Mouse (Mus musculus) intestine, embryonic 14.5 days (tissue): ENCODE results near the gene Dus1l. TPM values are rescaled to one million over a fixed set of nuclear protein-coding genes. Genes with fewer than 3 reads are reported as not detected.
A peak's percentile ranks its signal among the peaks of the same experiment; 100 is the strongest.
"Not testable (repeated sequence)": the region's sequence is repeated elsewhere in the genome, so short reads cannot be mapped to it uniquely, and the experiment has no call there.

Experiments used
- ATAC-seq: fragments of 200-750 bp; cut with Nextera tagmentation; replicated peaks from 2 replicates; pipeline ENCODE4 v1.8.0; 2017; ENCODE audit warnings: low read depth, moderate number of reproducible peaks, moderate TSS enrichment, moderate library complexity; ENCODE audit not compliant: low FRiP score, low TSS enrichment
- DNase-seq: peaks from one replicate; pipeline ENCODE4 v3.0.0-alpha.2; 2018; ENCODE audit warnings: low spot score
- H3K27ac ChIP-seq: fragments of 300-500 bp; sonication (generic); 2 replicates; pipeline ENCODE4 v1.5.1; 2014; ENCODE audit warnings: low read depth, mild to moderate bottlenecking, control low read depth
- H3K27me3 ChIP-seq: fragments of 300-500 bp; sonication (generic); replicated peaks from 2 replicates; pipeline ENCODE4 v1.6.1; 2014; ENCODE audit warnings: low read length, control low read depth; ENCODE audit not compliant: control insufficient read depth, insufficient read depth
- H3K36me3 ChIP-seq: fragments of 300-500 bp; sonication (generic); 2 replicates; pipeline ENCODE4 v1.6.1; 2014; ENCODE audit warnings: low read length, control low read depth; ENCODE audit not compliant: control insufficient read depth, insufficient read depth
- H3K4me1 ChIP-seq: fragments of 300-500 bp; sonication (generic); replicated peaks from 2 replicates; pipeline ENCODE4 v1.6.1; 2014; ENCODE audit warnings: low read length, control low read depth, mixed read lengths; ENCODE audit not compliant: control insufficient read depth, insufficient read depth
- H3K4me2 ChIP-seq: fragments of 300-500 bp; sonication (generic); 2 replicates; pipeline ENCODE4 v1.6.1; 2014; ENCODE audit warnings: low read length
- H3K4me3 ChIP-seq: fragments of 300-500 bp; sonication (generic); 2 replicates; pipeline ENCODE4 v1.5.1; 2014; ENCODE audit warnings: low read depth, low read length, control low read depth, mixed read lengths
- H3K9ac ChIP-seq: fragments of 300-500 bp; sonication (generic); 2 replicates; pipeline ENCODE4 v1.6.1; 2014; ENCODE audit warnings: mild to moderate bottlenecking, low read length
- H3K9me3 ChIP-seq: fragments of 300-500 bp; sonication (generic); 2 replicates; pipeline ENCODE4 v1.6.1; 2016; ENCODE audit warnings: low read length, control low read depth; ENCODE audit not compliant: control insufficient read depth
- WGBS: fragments of 180-500 bp; shearing (Covaris S2); extraction: QIAGEN DNeasy Blood & Tissue Kit; methylation state at CpG from one replicate; pipeline ENCODE4 v1.1.7; 2014; 5-methylcytosine and 5-hydroxymethylcytosine counted together
- polyA plus RNA-seq: library from polyadenylated mRNA; unstranded; fragments of >200 nt; fragmentation: Nextera tagmentation; extraction: Ambion mirVana; gene quantifications from 2 replicates; pipeline ENCODE4 v1.2.1, GENCODE M21; 2014

The Dus1l gene
- polyA plus RNA-seq, 1 experiment from 2014 or later, result 83.0 TPM

- DNase-seq (no peak), ATAC-seq (no peak)
- H3K27me3 ChIP-seq, result no peaks in the 10 kb centered on the region
- H3K9me3 ChIP-seq, result no peaks in the 10 kb centered on the region
- H3K4me2 ChIP-seq, result no peak overlapping the region
- no peak overlapping the region for H3K4me3 ChIP-seq
- H3K27ac ChIP-seq, result no peak overlapping the region
- H3K36me3 ChIP-seq, result peaks cover 85% of the 10 kb centered on the region
- WGBS, result 87% methylated on average over 3 of the region's 3 CpGs
- no peak overlapping the region for H3K9ac ChIP-seq
- peaks cover 6% of the 10 kb centered on the region for H3K4me1 ChIP-seq
These were observed 6.4 kb downstream of the Dus1l start for GRCm38 (mm10) chr11:120789810-120790209.

- no peak overlapping the region for H3K4me3 ChIP-seq
- no peak for DNase-seq
- no peak overlapping the region for H3K27ac ChIP-seq
- ATAC-seq, result no peak
- peaks cover 6% of the 10 kb centered on the region for H3K4me1 ChIP-seq
- H3K36me3 ChIP-seq, result peaks cover 85% of the 10 kb centered on the region
- no peak overlapping the region for H3K4me2 ChIP-seq
- WGBS, result 90% methylated on average over 4 of the region's 4 CpGs
- no peaks in the 10 kb centered on the region for H3K9me3 ChIP-seq
- no peaks in the 10 kb centered on the region for H3K27me3 ChIP-seq
- no peak overlapping the region for H3K9ac ChIP-seq
These were observed 6.8 kb downstream of the Dus1l start for GRCm38 (mm10) chr11:120789355-120789754.

GRCm38 (mm10) chr11:120788460-120788859 lies 7.7 kb downstream of the Dus1l start:
- peaks cover 76% of the 10 kb centered on the region for H3K36me3 ChIP-seq
- not testable (repeated sequence) for H3K4me1 ChIP-seq
- 93% methylated on average over 9 of the region's 10 CpGs for WGBS

GRCm38 (mm10) chr11:120785145-120785544 lies 11.1 kb downstream of the Dus1l start:
- Histone ChIP-seq H3K27ac (no peak overlapping the region; the same call in 1 of the 2 replicates), H3K4me2 (peak overlapping the region; percentile 87), H3K27me3 (no peaks in the 10 kb centered on the region), H3K36me3 (peaks cover 55% of the 10 kb centered on the region), H3K4me3 (peak overlapping the region; percentile 99), H3K9me3 (no peaks in the 10 kb centered on the region), H3K9ac (peak overlapping the region; percentile 83), H3K4me1 (peaks cover 6% of the 10 kb centered on the region)
- DNase-seq (no peak), ATAC-seq (no peak)
- WGBS, result 29% methylated on average over 9 of the region's 9 CpGs

More at GRCm38 (mm10) chr11:120788460-120788859, 7.7 kb downstream of the Dus1l start:
- H3K27ac ChIP-seq, H3K4me3 ChIP-seq, H3K9ac ChIP-seq, ATAC-seq, H3K4me2 ChIP-seq, DNase-seq, H3K27me3 ChIP-seq, H3K9me3 ChIP-seq: not testable (repeated sequence)

- Histone ChIP-seq H3K4me1 (peaks cover 6% of the 10 kb centered on the region), H3K27me3 (no peaks in the 10 kb centered on the region), H3K4me3 (peak within 1 kb of the TSS; percentile 99), H3K4me2 (peak within 1 kb of the TSS; percentile 87), H3K36me3 (peaks cover 49% of the 10 kb centered on the region), H3K9me3 (no peaks in the 10 kb centered on the region), H3K9ac (peak within 1 kb of the TSS; percentile 83), H3K27ac (peak within 1 kb of the TSS; percentile 70)
- peak; percentile 81 for ATAC-seq
- DNase-seq, result peak; percentile 91
- under 1% methylated on average over 102 of the region's 107 CpGs for WGBS
These were observed 12.0 kb downstream of the Dus1l start, which contains the start of the genes Rfng and Gps1 for GRCm38 (mm10) chr11:120784064-120784791. Rfng (minus strand) TSS chr11:120784207. Gps1 (plus strand) TSS chr11:120784272.

GRCm38 (mm10) chr11:120783426-120784063 lies 12.7 kb downstream of the Dus1l start:
- Histone ChIP-seq H3K9ac (peak overlapping the region; percentile 83), H3K27ac (peak overlapping the region; percentile 70), H3K36me3 (peaks cover 45% of the 10 kb centered on the region), H3K27me3 (no peaks in the 10 kb centered on the region), H3K4me1 (peaks cover 6% of the 10 kb centered on the region), H3K4me2 (peak overlapping the region; percentile 87), H3K4me3 (peak overlapping the region; percentile 99), H3K9me3 (no peaks in the 10 kb centered on the region)
- ATAC-seq, result peak; percentile 4; the same call in 1 of the 2 replicates
- no peak for DNase-seq
- WGBS, result 2% methylated on average over 42 of the region's 42 CpGs

GRCm38 (mm10) chr11:120781361-120781760 lies 14.8 kb downstream of the Dus1l start:
- H3K4me1 ChIP-seq, H3K27me3 ChIP-seq, ATAC-seq, H3K27ac ChIP-seq, H3K4me2 ChIP-seq, H3K9me3 ChIP-seq, H3K9ac ChIP-seq, DNase-seq, H3K4me3 ChIP-seq: not testable (repeated sequence)
- WGBS, result 97% methylated on average over 6 of the region's 6 CpGs
- H3K36me3 ChIP-seq, result peaks cover 23% of the 10 kb centered on the region

- Histone ChIP-seq H3K4me2 (no peak overlapping the region), H3K9me3 (no peaks in the 10 kb centered on the region), H3K27me3 (no peaks in the 10 kb centered on the region), H3K36me3 (peaks cover 15% of the 10 kb centered on the region), H3K27ac (no peak overlapping the region), H3K4me1 (peaks cover under 1% of the 10 kb centered on the region), H3K4me3 (no peak overlapping the region), H3K9ac (no peak overlapping the region)
- DNase-seq, result no peak
- WGBS, result 86% methylated on average over 1 of the region's 1 CpGs
- no peak for ATAC-seq
These were observed 16.3 kb downstream of the Dus1l start for GRCm38 (mm10) chr11:120779876-120780275.
